26 mouse cellular contexts compared by ENCODE assay signal in the genomic region with DNA sequence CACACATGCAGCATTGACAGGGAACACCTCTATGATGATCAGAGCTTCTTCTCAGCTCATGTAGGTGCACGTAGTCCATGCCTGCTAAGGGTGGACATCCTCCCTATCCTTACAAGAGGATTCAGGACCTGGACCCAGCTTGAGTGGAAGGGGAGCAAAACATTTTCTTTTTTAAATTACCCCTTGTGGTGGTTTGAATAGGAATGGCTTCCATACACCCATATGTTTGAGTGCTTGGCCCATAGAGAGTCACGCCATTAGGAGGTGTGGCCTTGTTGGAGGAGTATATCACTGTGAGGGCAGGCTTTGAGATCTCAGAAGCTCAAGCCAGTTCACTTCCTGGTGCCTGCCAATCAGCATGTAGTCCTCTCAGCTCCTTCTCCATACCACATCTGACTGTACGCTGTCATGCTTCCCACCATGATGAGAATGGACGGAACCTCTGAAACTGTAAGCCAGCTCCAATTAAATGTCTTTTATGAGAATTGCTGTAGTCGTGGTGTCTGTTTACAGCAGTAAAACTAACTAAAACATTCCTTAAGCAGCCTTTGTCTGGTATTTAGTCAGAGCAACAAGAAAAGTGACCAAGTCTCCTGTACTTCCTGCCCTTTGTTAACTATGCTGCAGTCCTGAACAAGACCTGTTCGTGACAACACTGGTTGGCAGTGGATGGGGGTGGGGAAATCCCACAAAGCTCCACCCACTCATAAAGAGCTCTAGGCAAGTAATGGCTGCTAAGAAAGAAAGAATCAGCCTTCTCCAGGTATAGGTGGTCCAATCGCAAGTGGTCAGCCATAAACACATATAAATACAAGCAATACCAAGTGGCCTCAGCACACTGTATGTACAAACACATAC. TPM values are rescaled to one million over a fixed set of nuclear protein-coding genes. Genes with fewer than 3 reads are reported as not detected.
DNase-seq lines count a peak whose midpoint lies in the region; ATAC-seq and TF ChIP-seq lines count a peak whose summit lies in the region.
"Had no signal": no experiment of that assay in that cellular context is flagged by ENCODE, and none has a peak within 500 bp of the region (broad histone marks: within the 10 kb centered on the region; RNA-seq: fewer than 3 reads in every experiment).

No protein-coding gene starts in this region.

- ATAC-seq in forebrain, embryonic 11.5 days (replicated peaks; ENCODE audit: low FRiP score): no peak
- no peak for ATAC-seq in limb, embryonic 12.5 days (ENCODE audit: insufficient number of reproducible peaks, insufficient read depth, low FRiP score, low TSS enrichment, low read depth)
- ATAC-seq: forebrain, embryonic 16.5 days; intestine, postnatal 0 days; Patski had no signal

- TF ChIP-seq RAD21 in CH12.LX (IDR thresholded peaks at IDR 0.05; ENCODE audit: low read depth, low read length): no peak

- in situ Hi-C loops in CH12.LX (cut with MboI; ENCODE audit: low pct_ligation_motif_present, low pct_unique_long_range_greater_than_20kb, low sequenced_read_pairs): no loop called here

- intact Hi-C loops in gastrocnemius, adult 2 months (cut with DNase I): no loop called here

- no peaks in the 10 kb centered on the region for H3K79me2 ChIP-seq in CH12.LX (replicated peaks; ENCODE audit: control insufficient read depth, extremely low read depth, insufficient read depth, poor library complexity, severe bottlenecking)

- TF ChIP-seq EP300 in CH12.LX (IDR thresholded peaks at IDR 0.05; ENCODE audit: low read length): no peak

- no peaks in the 10 kb centered on the region for H3K9me3 ChIP-seq in forebrain, embryonic 11.5 days (ENCODE audit: control insufficient read depth, low read length)
- no peaks in the 10 kb centered on the region for H3K9me3 ChIP-seq in forebrain, embryonic 10.5 days
- H3K9me3 ChIP-seq in CH12.LX (replicated peaks; ENCODE audit: low read length): no peaks in the 10 kb centered on the region
- H3K9me3 ChIP-seq in limb, embryonic 12.5 days: no peaks in the 10 kb centered on the region
- H3K9me3 ChIP-seq: heart, embryonic 12.5 days; limb, embryonic 13.5 days; liver, embryonic 13.5 days; midbrain, embryonic 12.5 days; neural tube, embryonic 13.5 days had no signal

- no peak for TF ChIP-seq CTCF in CH12.LX (conservative IDR thresholded peaks at IDR 0.05 in 1 of 2, IDR thresholded peaks at IDR 0.05 in 1 of 2; ENCODE audit: low read depth in 2 of 2, low read length in 2 of 2)
- TF ChIP-seq CTCF in bone marrow macrophage, adult 2 months (IDR thresholded peaks at IDR 0.05; ENCODE audit: low read depth, low read length): no peak
- no peak for TF ChIP-seq CTCF in gastrocnemius, adult 2 months (IDR thresholded peaks at IDR 0.05)

- no peaks in the 10 kb centered on the region for H3K4me1 ChIP-seq in forebrain, embryonic 11.5 days (replicated peaks; ENCODE audit: control insufficient read depth, insufficient read depth, low read length)
- peaks cover 4% of the 10 kb centered on the region; the same call in 1 of the 2 replicates for H3K4me1 ChIP-seq in forebrain, embryonic 10.5 days
- peaks cover 27 to 40% of the 10 kb centered on the region in 2 experiments for H3K4me1 ChIP-seq in CH12.LX (ENCODE audit: control insufficient read depth in 1 of 2, insufficient read depth in 2 of 2)
- H3K4me1 ChIP-seq in bone marrow macrophage, adult 2 months (ENCODE audit: control insufficient read depth, insufficient read depth, low read length): peaks cover 37% of the 10 kb centered on the region
- H3K4me1 ChIP-seq in limb, embryonic 12.5 days (replicated peaks): peaks cover 8% of the 10 kb centered on the region; the same call in 1 of the 2 replicates
- H3K4me1 ChIP-seq: heart, embryonic 12.5 days; midbrain, embryonic 12.5 days; neural tube, embryonic 13.5 days had no signal

- dilution Hi-C loops in CH12.LX (cut with MboI; ENCODE audit: extremely low pct_ligation_motif_present, extremely low pct_unique_long_range_greater_than_20kb, low sequenced_read_pairs): no loop called here

- no peak overlapping the region for H3K27ac ChIP-seq in forebrain, embryonic 11.5 days (ENCODE audit: low read depth, low read length)
- H3K27ac ChIP-seq in forebrain, embryonic 10.5 days: no peak overlapping the region
- H3K27ac ChIP-seq in CH12.LX (ENCODE audit: insufficient read depth, low read depth): no peak overlapping the region
- H3K27ac ChIP-seq in bone marrow macrophage, adult 2 months (ENCODE audit: insufficient read depth, low read depth, low read length): peak overlapping the region; percentile 77
- H3K27ac ChIP-seq in limb, embryonic 12.5 days: peak overlapping the region; percentile 50; the same call in 1 of the 2 replicates
- no peak overlapping the region for H3K27ac ChIP-seq in gastrocnemius, adult 2 months
- H3K27ac ChIP-seq: hindbrain, embryonic 14.5 days; left cerebral cortex, adult 2 months; limb, embryonic 13.5 days; liver, embryonic 13.5 days; midbrain, embryonic 12.5 days; neural tube, embryonic 13.5 days had no signal

- peak; percentile 41 for DNase-seq in forebrain, embryonic 11.5 days (ENCODE audit: low spot score)
- DNase-seq in forebrain, embryonic 10.5 days (ENCODE audit: extremely low spot score, low spot score): no peak
- DNase-seq in CH12.LX (ENCODE audit: extremely low read depth): peak; percentile 55
- DNase-seq in gastrocnemius, adult 2 months: no peak
- DNase-seq in adrenal gland, postnatal 25 days: no peak
- no peak for DNase-seq in left cerebral cortex, adult 8-10 months (ENCODE audit: low spot score in 2 of 2)
- DNase-seq: adrenal gland, postnatal 36 days; cerebellum, adult 9-10 months; kidney, postnatal 10 days; liver, embryonic 13.5 days; lung, embryonic 14.5 days; lung, postnatal 36 days; right cerebral cortex, adult 18-20 months; thymus, postnatal 36 days had no signal

- no peak overlapping the region for H3K4me3 ChIP-seq in forebrain, embryonic 11.5 days (ENCODE audit: low read depth, low read length)
- no peak overlapping the region for H3K4me3 ChIP-seq in forebrain, embryonic 10.5 days
- no peak overlapping the region for H3K4me3 ChIP-seq in CH12.LX (replicated peaks in 1 of 3; ENCODE audit: low read depth in 2 of 3, low read length in 2 of 3, poor library complexity in 1 of 3)
- peak overlapping the region; percentile 37 for H3K4me3 ChIP-seq in bone marrow macrophage, adult 2 months (ENCODE audit: insufficient read depth, low read length)
- no peak overlapping the region for H3K4me3 ChIP-seq in limb, embryonic 12.5 days (replicated peaks)
- no peak overlapping the region for H3K4me3 ChIP-seq in gastrocnemius, adult 2 months
- H3K4me3 ChIP-seq: erythroblast, embryonic 14.5 days; heart, embryonic 12.5 days; left cerebral cortex, adult 2 months; limb, embryonic 13.5 days; liver, embryonic 13.5 days; midbrain, embryonic 12.5 days; neural tube, embryonic 13.5 days had no signal

- no peak for TF ChIP-seq POLR2A in CH12.LX (IDR thresholded peaks at IDR 0.05; ENCODE audit: low read depth, low read length)
- no peak for TF ChIP-seq POLR2A in bone marrow macrophage, adult 2 months (IDR thresholded peaks at IDR 0.05; ENCODE audit: borderline replicate concordance, low read depth, low read length)

- H3K9ac ChIP-seq in forebrain, embryonic 11.5 days (ENCODE audit: low read length): no peak overlapping the region
- no peak overlapping the region for H3K9ac ChIP-seq in CH12.LX (ENCODE audit: insufficient read depth, low read depth)
- no peak overlapping the region for H3K9ac ChIP-seq in limb, embryonic 12.5 days (replicated peaks)
- H3K9ac ChIP-seq: heart, embryonic 12.5 days; hindbrain, embryonic 14.5 days; limb, embryonic 13.5 days; liver, embryonic 13.5 days; lung, embryonic 14.5 days; midbrain, embryonic 12.5 days; neural tube, embryonic 13.5 days had no signal

- no peaks in the 10 kb centered on the region for H3K27me3 ChIP-seq in forebrain, embryonic 11.5 days (ENCODE audit: control insufficient read depth, insufficient read depth, low read length)
- H3K27me3 ChIP-seq in forebrain, embryonic 10.5 days (ENCODE audit: poor library complexity, severe bottlenecking): no peaks in the 10 kb centered on the region
- H3K27me3 ChIP-seq in CH12.LX (replicated peaks): no peaks in the 10 kb centered on the region
- H3K27me3 ChIP-seq in limb, embryonic 12.5 days: no peaks in the 10 kb centered on the region
- H3K27me3 ChIP-seq: heart, embryonic 12.5 days; limb, embryonic 13.5 days; liver, embryonic 13.5 days; midbrain, embryonic 12.5 days; neural tube, embryonic 13.5 days; Patski had no signal

- WGBS in forebrain, embryonic 11.5 days: 83% methylated on average over 7 of the region's 7 CpGs
- WGBS in forebrain, embryonic 10.5 days: 81% methylated on average over 7 of the region's 7 CpGs
- WGBS in limb, embryonic 12.5 days: 62% methylated on average over 7 of the region's 7 CpGs

- no peak overlapping the region for H3K4me2 ChIP-seq in forebrain, embryonic 11.5 days (ENCODE audit: low read depth, low read length, severe bottlenecking)
- no peak overlapping the region for H3K4me2 ChIP-seq in CH12.LX (ENCODE audit: insufficient read depth, low read depth, poor library complexity, severe bottlenecking)
- H3K4me2 ChIP-seq in limb, embryonic 12.5 days: no peak overlapping the region
- H3K4me2 ChIP-seq: heart, embryonic 12.5 days; hindbrain, embryonic 14.5 days; limb, embryonic 13.5 days; liver, embryonic 13.5 days; lung, embryonic 14.5 days; midbrain, embryonic 12.5 days; neural tube, embryonic 13.5 days had no signal

- no peaks in the 10 kb centered on the region for H3K36me3 ChIP-seq in forebrain, embryonic 11.5 days (ENCODE audit: control insufficient read depth, insufficient read depth, low read length)
- no peaks in the 10 kb centered on the region for H3K36me3 ChIP-seq in forebrain, embryonic 10.5 days (replicated peaks)
- no peaks in the 10 kb centered on the region for H3K36me3 ChIP-seq in CH12.LX (replicated peaks in 1 of 2; ENCODE audit: control insufficient read depth in 1 of 2, insufficient read depth in 1 of 2, low read length in 1 of 2)
- H3K36me3 ChIP-seq in limb, embryonic 12.5 days: peaks cover 20% of the 10 kb centered on the region
- H3K36me3 ChIP-seq: liver, embryonic 13.5 days; midbrain, embryonic 12.5 days; neural tube, embryonic 13.5 days had no signal

TF ChIP-seq in CH12.LX, 34 proteins besides CTCF, POLR2A, EP300 and RAD21 (continues in another document):
- TF ChIP-seq BHLHE40 (IDR thresholded peaks at IDR 0.05; ENCODE audit: low read depth, low read length): no peak
- no peak for TF ChIP-seq CHD2 (IDR thresholded peaks at IDR 0.05; ENCODE audit: low read length)

RNA-seq across cellular contexts. Expression of gene Hhat, which starts 28.4 kb away (rescaled TPM):
- 6.2 and 8.0 TPM in 2 replicates for polyA plus RNA-seq in forebrain, embryonic 11.5 days (2014; fragmentation: Nextera tagmentation; extraction: Ambion mirVana)
- polyA plus RNA-seq in forebrain, embryonic 10.5 days (2016; fragmentation: Nextera tagmentation; extraction: Ambion mirVana): 7.2 and 7.6 TPM in 2 replicates
- total RNA-seq in CH12.LX (2012; rRNA removed) (0.21 and 0.29 TPM in 2 replicates), CH12.LX (2014; rRNA removed) (1.1 and 1.4 TPM in 2 replicates)
- 1.2 and 1.8 TPM in 2 replicates for polyA plus RNA-seq in CH12.LX (2012; ENCODE audit: insufficient read length, low read depth)
- 0.39 and 0.92 TPM in 2 replicates for polyA plus RNA-seq in bone marrow macrophage, adult 2 months (2012; ENCODE audit: insufficient read depth, insufficient read length, missing spikeins)
- polyA plus RNA-seq in limb, embryonic 12.5 days (2016; fragmentation: Nextera tagmentation; extraction: Ambion mirVana): 10.8 and 12.0 TPM in 2 replicates
- total RNA-seq in gastrocnemius, adult 2 months (2021): under 1 TPM; 0.59 to 0.69 TPM
- total RNA-seq in adrenal gland, postnatal 25 days (2021): 5.7 and 8.3 TPM in 2 replicates
- 1 to 10 TPM; 2.2 to 2.6 (median 2.5) TPM for total RNA-seq in left cerebral cortex, adult 8-10 months (2022)
- polyA plus RNA-seq: erythroblast, embryonic 14.5 days had no signal

Comparison
In these comparisons a context has a peak if more than half of its experiments do, and no peak if none do; other contexts are left out.
1. DNase-seq: peak in forebrain, embryonic 11.5 days (single experiment) and CH12.LX (single experiment); none in forebrain, embryonic 10.5 days (single experiment), gastrocnemius, adult 2 months (single experiment), adrenal gland, postnatal 25 days (single experiment) and left cerebral cortex, adult 8-10 months (0 of 2).
2. H3K27ac ChIP-seq: peak in bone marrow macrophage, adult 2 months (single experiment) and limb, embryonic 12.5 days (single experiment); none in forebrain, embryonic 11.5 days (single experiment), forebrain, embryonic 10.5 days (single experiment), CH12.LX (single experiment) and gastrocnemius, adult 2 months (single experiment).